Mouse (Mus musculus): Measurements from ENCODE around the gene Ldb1. TPM values are rescaled to one million over a fixed set of nuclear protein-coding genes. Genes with fewer than 3 reads are reported as not detected.

Gene Ldb1
- polyA plus RNA-seq, 1 experiment = 772 TPM

DNA sequence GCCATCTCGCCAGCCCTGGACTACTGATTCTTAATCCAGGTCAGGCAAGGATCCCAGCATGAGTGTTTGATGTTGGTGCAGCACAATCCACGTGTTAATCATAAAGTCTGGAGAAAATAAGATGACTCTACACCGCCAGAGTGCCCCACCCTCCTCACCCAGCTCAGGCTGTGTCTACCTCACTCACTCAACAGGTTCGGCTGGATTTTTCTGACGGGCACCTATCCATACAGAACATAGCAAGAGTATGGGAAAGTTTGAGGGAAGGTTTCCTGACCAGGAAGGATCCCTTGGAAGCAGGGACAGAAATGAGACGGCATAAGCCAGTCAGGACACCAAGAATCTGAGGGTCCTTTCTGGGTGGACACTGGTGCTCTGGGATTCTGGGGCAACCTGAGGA lies 20.1 kb downstream of the Ldb1 start:
- no peaks in the 10 kb centered on the region for H3K27me3 ChIP-seq (ENCODE audit: control insufficient read depth, insufficient read depth, low read length)
- no peak overlapping the region for H3K27ac ChIP-seq (ENCODE audit: control insufficient read depth, insufficient read depth, low read length)

DNA sequence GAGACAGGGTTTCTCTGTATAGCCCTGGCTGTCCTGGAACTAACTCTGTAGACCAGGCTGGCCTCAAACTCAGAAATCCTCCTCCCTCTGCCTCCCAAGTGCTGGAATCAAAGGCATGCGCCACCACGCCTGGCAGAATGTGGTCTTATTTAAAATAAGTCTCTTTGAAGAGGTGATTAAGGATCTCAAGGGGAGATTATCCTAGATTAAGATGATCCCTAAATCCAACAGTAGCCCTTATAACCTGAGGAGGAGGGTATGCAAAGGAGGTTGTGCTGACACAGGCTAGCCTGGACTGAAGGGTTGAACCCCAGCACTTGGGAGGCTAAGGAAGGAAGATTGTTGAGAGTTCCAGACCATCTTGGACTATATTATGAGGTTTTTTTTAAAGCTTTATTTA lies 29.0 kb downstream of the Ldb1 start:
- H3K27me3 ChIP-seq (ENCODE audit: control insufficient read depth, insufficient read depth, low read length) = no peaks in the 10 kb centered on the region
- 90% methylated on average over 2 of the region's 2 CpGs for WGBS
- no peaks in the 10 kb centered on the region for H3K36me3 ChIP-seq (ENCODE audit: control insufficient read depth, insufficient read depth, low read length)
- H3K4me1 ChIP-seq (replicated peaks; ENCODE audit: control insufficient read depth, insufficient read depth, low read length) = no peaks in the 10 kb centered on the region
- no peak for DNase-seq
- no peak overlapping the region for H3K27ac ChIP-seq (ENCODE audit: control insufficient read depth, insufficient read depth, low read length)
- no peak overlapping the region for H3K4me3 ChIP-seq (ENCODE audit: control insufficient read depth, insufficient read depth, low read length)
- TF ChIP-seq POLR2A (IDR thresholded peaks at IDR 0.05; ENCODE audit: control insufficient read depth, extremely low read depth, insufficient read depth, low read length, poor library complexity) (no peak), CTCF (IDR thresholded peaks at IDR 0.05; ENCODE audit: borderline replicate concordance, control insufficient read depth, extremely low read depth, insufficient read depth, low read length, poor library complexity) (no peak)

More for the DNA sequence above, 20.1 kb downstream of the Ldb1 start:
- 91% methylated on average over 6 of the region's 6 CpGs for WGBS
- TF ChIP-seq CTCF (IDR thresholded peaks at IDR 0.05; ENCODE audit: borderline replicate concordance, control insufficient read depth, extremely low read depth, insufficient read depth, low read length, poor library complexity) (no peak), POLR2A (IDR thresholded peaks at IDR 0.05; ENCODE audit: control insufficient read depth, extremely low read depth, insufficient read depth, low read length, poor library complexity) (no peak)
- no peaks in the 10 kb centered on the region for H3K4me1 ChIP-seq (replicated peaks; ENCODE audit: control insufficient read depth, insufficient read depth, low read length)
- no peaks in the 10 kb centered on the region for H3K36me3 ChIP-seq (ENCODE audit: control insufficient read depth, insufficient read depth, low read length)
- no peak overlapping the region for H3K4me3 ChIP-seq (ENCODE audit: control insufficient read depth, insufficient read depth, low read length)
- DNase-seq = no peak

DNA sequence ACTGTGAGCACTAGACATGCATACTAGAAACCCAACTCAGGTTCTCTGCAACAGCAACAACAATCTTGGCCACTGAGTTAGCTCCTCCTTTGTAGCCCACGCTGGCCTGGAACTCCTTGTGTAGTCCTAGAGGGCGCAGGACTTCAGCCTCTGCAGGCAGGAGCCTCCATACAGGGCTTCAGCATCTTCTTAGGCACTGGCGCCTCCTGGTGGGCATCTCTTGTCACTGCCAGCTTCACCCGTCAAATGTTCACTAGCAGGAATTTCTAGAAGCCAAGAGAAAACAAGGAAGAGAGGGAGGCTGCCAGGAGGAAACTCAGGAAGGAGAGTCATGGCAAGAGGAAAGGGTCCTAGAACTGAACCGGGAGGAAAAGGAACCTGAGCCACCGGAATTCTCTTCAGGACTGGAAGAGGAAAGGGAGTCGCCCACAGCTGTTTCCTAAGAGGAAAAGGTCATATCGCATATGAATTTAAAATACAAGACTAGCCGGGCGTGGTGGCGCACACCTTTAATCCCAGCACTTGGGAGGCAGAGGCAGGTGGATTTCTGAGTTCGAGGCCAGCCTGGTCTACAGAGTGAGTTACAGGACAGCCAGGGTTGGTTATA lies 30.3 kb downstream of the Ldb1 start:
- TF ChIP-seq CTCF (IDR thresholded peaks at IDR 0.05; ENCODE audit: borderline replicate concordance, control insufficient read depth, extremely low read depth, insufficient read depth, low read length, poor library complexity) (peak; percentile 86), POLR2A (IDR thresholded peaks at IDR 0.05; ENCODE audit: control insufficient read depth, extremely low read depth, insufficient read depth, low read length, poor library complexity) (no peak)
- Histone ChIP-seq H3K4me1 (replicated peaks; ENCODE audit: control insufficient read depth, insufficient read depth, low read length) (no peaks in the 10 kb centered on the region), H3K27ac (ENCODE audit: control insufficient read depth, insufficient read depth, low read length) (no peak overlapping the region), H3K4me3 (ENCODE audit: control insufficient read depth, insufficient read depth, low read length) (no peak overlapping the region), H3K27me3 (ENCODE audit: control insufficient read depth, insufficient read depth, low read length) (no peaks in the 10 kb centered on the region), H3K36me3 (ENCODE audit: control insufficient read depth, insufficient read depth, low read length) (no peaks in the 10 kb centered on the region)
- peak; percentile 82 for DNase-seq
- WGBS = 8% methylated on average over 12 of the region's 12 CpGs

DNA sequence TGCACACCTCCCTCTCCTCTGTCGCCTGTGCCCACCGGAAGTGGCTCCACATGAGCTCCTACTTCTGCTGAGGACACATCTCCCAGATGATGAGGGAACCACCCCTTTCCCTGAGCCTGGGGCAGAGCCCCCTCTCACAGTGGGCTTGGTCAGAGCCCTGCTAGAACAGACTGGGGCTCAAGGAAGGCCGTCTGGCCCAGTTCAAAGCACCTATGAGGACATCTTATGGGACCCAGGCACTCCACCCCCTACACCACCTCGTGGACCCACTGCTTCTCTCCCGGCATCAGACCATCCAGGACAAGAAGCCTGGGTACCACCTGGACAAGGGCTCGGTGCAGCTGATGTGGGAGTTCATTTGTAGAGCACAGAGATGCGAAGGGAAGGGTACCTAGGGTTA lies 39.3 kb downstream of the Ldb1 start:
- peaks cover 18% of the 10 kb centered on the region for H3K4me1 ChIP-seq (replicated peaks; ENCODE audit: control insufficient read depth, insufficient read depth, low read length)
- 94% methylated on average over 7 of the region's 7 CpGs for WGBS
- H3K36me3 ChIP-seq (ENCODE audit: control insufficient read depth, insufficient read depth, low read length) = no peaks in the 10 kb centered on the region
- H3K27ac ChIP-seq (ENCODE audit: control insufficient read depth, insufficient read depth, low read length) = no peak overlapping the region
- DNase-seq = no peak
- no peaks in the 10 kb centered on the region for H3K27me3 ChIP-seq (ENCODE audit: control insufficient read depth, insufficient read depth, low read length)
- TF ChIP-seq CTCF (IDR thresholded peaks at IDR 0.05; ENCODE audit: borderline replicate concordance, control insufficient read depth, extremely low read depth, insufficient read depth, low read length, poor library complexity) (no peak), POLR2A (IDR thresholded peaks at IDR 0.05; ENCODE audit: control insufficient read depth, extremely low read depth, insufficient read depth, low read length, poor library complexity) (no peak)
- H3K4me3 ChIP-seq (ENCODE audit: control insufficient read depth, insufficient read depth, low read length) = no peak overlapping the region

DNA sequence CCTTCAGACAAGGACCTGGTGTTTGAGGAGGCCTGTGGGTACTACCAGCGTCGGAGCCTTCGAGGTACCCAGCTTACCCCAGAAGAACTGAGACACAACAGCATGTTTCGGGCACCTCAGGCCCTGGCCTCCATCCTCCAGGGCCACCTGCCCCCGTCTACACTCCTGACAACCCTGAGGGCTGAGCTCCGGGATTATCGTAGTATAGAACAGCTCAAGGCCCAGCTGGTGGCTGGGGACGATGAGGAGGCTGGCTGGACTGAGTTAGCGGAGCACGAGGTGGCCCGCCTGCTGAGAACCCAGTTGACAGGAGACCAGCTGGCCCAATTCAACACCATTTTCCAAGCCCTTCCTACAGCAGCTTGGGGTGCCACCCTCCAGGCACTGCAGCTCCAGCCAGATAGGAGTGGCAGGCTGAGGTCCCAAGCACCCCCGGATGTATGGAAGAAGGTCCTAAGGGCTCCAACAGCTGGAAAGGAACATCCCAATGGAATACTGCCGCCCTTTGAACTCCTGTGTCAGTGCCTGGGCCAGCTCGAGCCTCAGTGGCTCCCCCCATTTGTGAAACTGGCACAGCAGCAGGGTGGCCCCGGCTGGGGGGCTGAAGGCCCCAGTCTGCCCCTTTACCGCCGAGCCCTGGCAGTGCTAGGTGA lies 40.1 kb downstream of the Ldb1 start:
- Histone ChIP-seq H3K4me3 (ENCODE audit: control insufficient read depth, insufficient read depth, low read length) (no peak overlapping the region), H3K27me3 (ENCODE audit: control insufficient read depth, insufficient read depth, low read length) (no peaks in the 10 kb centered on the region), H3K4me1 (replicated peaks; ENCODE audit: control insufficient read depth, insufficient read depth, low read length) (peaks cover 18% of the 10 kb centered on the region), H3K27ac (ENCODE audit: control insufficient read depth, insufficient read depth, low read length) (no peak overlapping the region), H3K36me3 (ENCODE audit: control insufficient read depth, insufficient read depth, low read length) (no peaks in the 10 kb centered on the region)
- 98% methylated on average over 17 of the region's 17 CpGs for WGBS
- no peak for DNase-seq
- TF ChIP-seq POLR2A (IDR thresholded peaks at IDR 0.05; ENCODE audit: control insufficient read depth, extremely low read depth, insufficient read depth, low read length, poor library complexity) (no peak), CTCF (IDR thresholded peaks at IDR 0.05; ENCODE audit: borderline replicate concordance, control insufficient read depth, extremely low read depth, insufficient read depth, low read length, poor library complexity) (no peak)

DNA sequence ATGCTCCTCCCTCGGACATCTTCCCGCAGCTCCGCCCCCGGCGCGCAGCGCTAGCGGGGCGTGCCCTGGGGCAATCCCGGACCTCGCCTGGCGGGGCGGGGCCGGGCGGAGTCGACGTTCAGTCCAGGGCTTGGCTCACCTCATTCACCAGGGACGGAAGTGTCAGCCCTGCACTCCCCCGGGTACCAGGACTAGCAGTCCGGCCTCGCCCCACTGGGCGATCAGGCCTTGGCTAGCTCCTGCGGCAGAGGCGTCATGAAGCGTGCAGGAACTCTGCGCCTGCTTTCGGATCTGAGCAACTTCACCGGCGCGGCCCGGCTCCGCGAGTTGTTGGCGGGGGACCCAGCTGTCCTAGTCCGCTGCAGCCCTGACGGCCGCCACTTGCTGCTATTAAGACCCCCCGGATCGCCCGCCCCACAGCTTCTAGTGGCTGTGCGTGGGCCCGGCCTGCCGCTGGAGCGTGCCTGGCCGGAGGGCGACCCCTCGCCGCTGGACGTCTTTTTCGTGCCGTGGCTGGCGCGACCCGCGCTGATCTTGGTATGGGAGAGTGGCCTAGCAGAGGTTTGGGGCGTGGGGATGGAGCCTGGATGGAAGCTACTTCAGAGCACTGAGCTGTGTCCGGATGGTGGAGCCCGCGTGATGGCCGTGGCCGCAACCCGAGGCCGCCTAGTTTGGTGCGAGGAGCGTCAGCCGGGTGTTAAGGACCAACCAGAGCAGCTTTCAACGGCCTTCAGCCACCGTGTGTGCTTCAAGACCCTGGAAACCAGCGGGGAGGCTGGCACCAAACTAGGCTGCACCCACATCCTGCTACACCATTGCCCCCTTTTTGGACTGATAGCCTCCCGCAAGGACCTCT lies 41.4 kb downstream of the Ldb1 start, which contains the start of gene Hps6:
Gene Hps6, plus strand, starts transcription at position 138 of the 856 bp plus-strand sequence.
- peak within 1 kb of the TSS; percentile 69 for H3K4me3 ChIP-seq (ENCODE audit: control insufficient read depth, insufficient read depth, low read length)
- no peak within 1 kb of the TSS for H3K27ac ChIP-seq (ENCODE audit: control insufficient read depth, insufficient read depth, low read length)
- H3K36me3 ChIP-seq (ENCODE audit: control insufficient read depth, insufficient read depth, low read length) = no peaks in the 10 kb centered on the region
- TF ChIP-seq POLR2A (IDR thresholded peaks at IDR 0.05; ENCODE audit: control insufficient read depth, extremely low read depth, insufficient read depth, low read length, poor library complexity) (peak; percentile 49; the same call in 1 of the 2 replicates), CTCF (IDR thresholded peaks at IDR 0.05; ENCODE audit: borderline replicate concordance, control insufficient read depth, extremely low read depth, insufficient read depth, low read length, poor library complexity) (peak; percentile 53; the same call in 1 of the 2 replicates)
- peak; percentile 86 for DNase-seq
- 1% methylated on average over 70 of the region's 70 CpGs for WGBS
- peaks cover 18% of the 10 kb centered on the region for H3K4me1 ChIP-seq (replicated peaks; ENCODE audit: control insufficient read depth, insufficient read depth, low read length)
- H3K27me3 ChIP-seq (ENCODE audit: control insufficient read depth, insufficient read depth, low read length) = no peaks in the 10 kb centered on the region

Measured in thymus, adult 2 months (tissue).